Mouse (Mus musculus) intestine, embryonic 15.5 days (tissue): ENCODE results near the gene Vps45. TPM values are rescaled to one million over a fixed set of nuclear protein-coding genes. Genes with fewer than 3 reads are reported as not detected.

Source experiments
- ATAC-seq: fragments of 200-750 bp; cut with Nextera tagmentation; 2 replicates; pipeline ENCODE4 v1.8.0; 2017; ENCODE audit warnings: moderate TSS enrichment, moderate library complexity
- H3K27ac ChIP-seq: fragments of 300-500 bp; sonication (generic); 2 replicates; pipeline ENCODE4 v1.5.1; 2015; ENCODE audit warnings: mild to moderate bottlenecking, inconsistent platforms
- H3K27me3 ChIP-seq: fragments of 300-500 bp; sonication (generic); replicated peaks from 2 replicates; pipeline ENCODE4 v1.6.1; 2015; ENCODE audit warnings: inconsistent platforms
- H3K36me3 ChIP-seq: fragments of 300-500 bp; sonication (generic); 2 replicates; pipeline ENCODE4 v1.6.1; 2015; ENCODE audit warnings: inconsistent platforms
- H3K4me1 ChIP-seq: fragments of 300-500 bp; sonication (generic); replicated peaks from 2 replicates; pipeline ENCODE4 v1.6.1; 2015; ENCODE audit warnings: inconsistent platforms
- H3K4me2 ChIP-seq: fragments of 300-500 bp; sonication (generic); replicated peaks from 2 replicates; pipeline ENCODE4 v1.6.1; 2015; ENCODE audit warnings: mild to moderate bottlenecking, inconsistent platforms
- H3K4me3 ChIP-seq: fragments of 300-500 bp; sonication (generic); replicated peaks from 2 replicates; pipeline ENCODE4 v1.5.1; 2015; ENCODE audit warnings: inconsistent platforms
- H3K9ac ChIP-seq: fragments of 300-500 bp; sonication (generic); 2 replicates; pipeline ENCODE4 v1.6.1; 2015; ENCODE audit warnings: inconsistent platforms
- H3K9me3 ChIP-seq: fragments of 300-500 bp; sonication (generic); 2 replicates; pipeline ENCODE4 v1.6.1; 2016; ENCODE audit warnings: inconsistent platforms
- WGBS: fragments of 180-500 bp; shearing (Covaris S2); methylation state at CpG from one replicate; pipeline ENCODE4 v1.1.7; 2015; 5-methylcytosine and 5-hydroxymethylcytosine counted together
- polyA plus RNA-seq: library from polyadenylated mRNA; unstranded; fragments of >200 nt; fragmentation: Nextera tagmentation; extraction: Ambion mirVana; gene quantifications from 2 replicates; pipeline ENCODE4 v1.2.1, GENCODE M21; 2015

Gene Vps45
- 28.4 and 32.4 TPM in 2 replicates for polyA plus RNA-seq

GRCm38 (mm10) chr3:96058231-96058896 is at the start of gene Vps45:
Gene Vps45 (minus strand): TSS chr3:96058466.
- peak within 1 kb of the TSS; percentile 63 for H3K4me3 ChIP-seq
- peak within 1 kb of the TSS; percentile 82 for H3K4me2 ChIP-seq
- H3K4me1 ChIP-seq = 0 out of 2 replicates have a peak, but pooled peaks cover 6% of the 10 kb centered on the region
- H3K27me3 ChIP-seq = no peaks in the 10 kb centered on the region
- WGBS = 2% methylated on average over 18 of the region's 18 CpGs
- H3K36me3 ChIP-seq = no peaks in the 10 kb centered on the region
- H3K9me3 ChIP-seq = no peaks in the 10 kb centered on the region
- peak; percentile 87 for ATAC-seq
- peak within 1 kb of the TSS; percentile 67 for H3K9ac ChIP-seq
- peak within 1 kb of the TSS; percentile 81 for H3K27ac ChIP-seq

GRCm38 (mm10) chr3:96106151-96106550 is 47.9 kb upstream of the Vps45 start:
- H3K36me3 ChIP-seq = no peaks in the 10 kb centered on the region
- H3K9ac ChIP-seq = no peak overlapping the region
- H3K4me3 ChIP-seq = no peak overlapping the region
- no peaks in the 10 kb centered on the region for H3K27me3 ChIP-seq
- H3K9me3 ChIP-seq = no peaks in the 10 kb centered on the region
- 77% methylated on average over 4 of the region's 4 CpGs for WGBS
- no peak overlapping the region for H3K4me2 ChIP-seq
- peaks cover 12% of the 10 kb centered on the region for H3K4me1 ChIP-seq
- ATAC-seq = no peak
- H3K27ac ChIP-seq = no peak overlapping the region

- Histone ChIP-seq H3K9me3 (no peaks in the 10 kb centered on the region), H3K4me2 (peak overlapping the region; percentile 73), H3K27me3 (no peaks in the 10 kb centered on the region), H3K4me3 (peak overlapping the region; percentile 90), H3K27ac (peak overlapping the region; percentile 96), H3K9ac (peak overlapping the region; percentile 89), H3K36me3 (no peaks in the 10 kb centered on the region), H3K4me1 (peaks cover 12% of the 10 kb centered on the region)
- ATAC-seq = peak; percentile 40; the same call in 1 of the 2 replicates
- WGBS = 8% methylated on average over 10 of the region's 10 CpGs
Measured at GRCm38 (mm10) chr3:96105232-96105747, 47.0 kb upstream of the Vps45 start.

GRCm38 (mm10) chr3:96104261-96105065 is 46.2 kb upstream of the Vps45 start, which contains the start of gene Otud7b:
Gene Otud7b (plus strand): TSS chr3:96104527.
- Histone ChIP-seq H3K27ac (peak within 1 kb of the TSS; percentile 96), H3K4me2 (peak within 1 kb of the TSS; percentile 73), H3K4me1 (peaks cover 12% of the 10 kb centered on the region), H3K36me3 (no peaks in the 10 kb centered on the region), H3K27me3 (no peaks in the 10 kb centered on the region), H3K9me3 (no peaks in the 10 kb centered on the region), H3K4me3 (peak within 1 kb of the TSS; percentile 90), H3K9ac (peak within 1 kb of the TSS; percentile 89)
- ATAC-seq = peak; percentile 94
- WGBS = under 1% methylated on average over 75 of the region's 84 CpGs

GRCm38 (mm10) chr3:96103901-96104260 is 45.6 kb upstream of the Vps45 start:
- Histone ChIP-seq H3K9me3 (no peaks in the 10 kb centered on the region), H3K36me3 (no peaks in the 10 kb centered on the region), H3K27ac (peak overlapping the region; percentile 69), H3K9ac (peak overlapping the region; percentile 89), H3K4me3 (peak overlapping the region; percentile 90), H3K4me1 (peaks cover 13% of the 10 kb centered on the region), H3K27me3 (no peaks in the 10 kb centered on the region), H3K4me2 (peak overlapping the region; percentile 73)
- 2% methylated on average over 8 of the region's 8 CpGs for WGBS
- peak; percentile 26; the same call in 1 of the 2 replicates for ATAC-seq

- H3K9me3 ChIP-seq = no peaks in the 10 kb centered on the region
- H3K4me1 ChIP-seq = peaks cover 18% of the 10 kb centered on the region
- peak overlapping the region; percentile 56 for H3K4me2 ChIP-seq
- H3K27me3 ChIP-seq = no peaks in the 10 kb centered on the region
- H3K36me3 ChIP-seq = no peaks in the 10 kb centered on the region
- peak overlapping the region; percentile 19; the same call in 1 of the 2 replicates for H3K4me3 ChIP-seq
- peak overlapping the region; percentile 34; the same call in 1 of the 2 replicates for H3K9ac ChIP-seq
- ATAC-seq = 0 out of 2 replicates have a peak, but pooled peaks have one; percentile 7
- 21% methylated on average over 14 of the region's 14 CpGs for WGBS
- peak overlapping the region; percentile 44; the same call in 1 of the 2 replicates for H3K27ac ChIP-seq
Measured at GRCm38 (mm10) chr3:96102100-96102872, 44.0 kb upstream of the Vps45 start.

- no peak overlapping the region for H3K27ac ChIP-seq
- H3K4me2 ChIP-seq = no peak overlapping the region
- no peak overlapping the region for H3K9ac ChIP-seq
- 36% methylated on average over 7 of the region's 7 CpGs for WGBS
- H3K36me3 ChIP-seq = no peaks in the 10 kb centered on the region
- no peak overlapping the region for H3K4me3 ChIP-seq
- no peaks in the 10 kb centered on the region for H3K9me3 ChIP-seq
- peak; percentile 24 for ATAC-seq
- H3K4me1 ChIP-seq = peaks cover 13% of the 10 kb centered on the region; the same call in 1 of the 2 replicates
- H3K27me3 ChIP-seq = no peaks in the 10 kb centered on the region
Measured at GRCm38 (mm10) chr3:96098616-96099267, 40.5 kb upstream of the Vps45 start.

- ATAC-seq = no peak
- H3K27me3 ChIP-seq = no peaks in the 10 kb centered on the region
- 62% methylated on average over 4 of the region's 4 CpGs for WGBS
- H3K36me3 ChIP-seq = no peaks in the 10 kb centered on the region
- no peak overlapping the region for H3K27ac ChIP-seq
- H3K4me3 ChIP-seq = no peak overlapping the region
- H3K9me3 ChIP-seq = no peaks in the 10 kb centered on the region
- no peak overlapping the region for H3K4me2 ChIP-seq
- H3K4me1 ChIP-seq = peaks cover 13% of the 10 kb centered on the region; the same call in 1 of the 2 replicates
- H3K9ac ChIP-seq = no peak overlapping the region
Measured at GRCm38 (mm10) chr3:96098168-96098567, 39.9 kb upstream of the Vps45 start.

GRCm38 (mm10) chr3:96094203-96094602 is 35.9 kb upstream of the Vps45 start:
- Histone ChIP-seq H3K27ac (no peak overlapping the region), H3K4me2 (peak overlapping the region; percentile 40), H3K9me3 (no peaks in the 10 kb centered on the region), H3K9ac (no peak overlapping the region), H3K36me3 (no peaks in the 10 kb centered on the region), H3K4me3 (no peak overlapping the region), H3K4me1 (0 out of 2 replicates have a peak, but pooled peaks cover 6% of the 10 kb centered on the region), H3K27me3 (no peaks in the 10 kb centered on the region)
- WGBS = 51% methylated on average over 13 of the region's 13 CpGs
- ATAC-seq = peak; percentile 92

GRCm38 (mm10) chr3:96093509-96093908 is 35.2 kb upstream of the Vps45 start:
- no peaks in the 10 kb centered on the region for H3K9me3 ChIP-seq
- peak overlapping the region; percentile 40 for H3K4me2 ChIP-seq
- peak; percentile 67 for ATAC-seq
- no peak overlapping the region for H3K27ac ChIP-seq
- H3K36me3 ChIP-seq = no peaks in the 10 kb centered on the region
- H3K4me1 ChIP-seq = 0 out of 2 replicates have a peak, but pooled peaks cover 2% of the 10 kb centered on the region
- WGBS = 64% methylated on average over 13 of the region's 13 CpGs
- no peak overlapping the region for H3K9ac ChIP-seq
- H3K27me3 ChIP-seq = no peaks in the 10 kb centered on the region
- H3K4me3 ChIP-seq = no peak overlapping the region

- Histone ChIP-seq H3K4me3 (no peak overlapping the region), H3K4me2 (no peak overlapping the region), H3K27ac (no peak overlapping the region), H3K9me3 (no peaks in the 10 kb centered on the region), H3K9ac (no peak overlapping the region), H3K36me3 (no peaks in the 10 kb centered on the region), H3K4me1 (no peaks in the 10 kb centered on the region), H3K27me3 (no peaks in the 10 kb centered on the region)
- ATAC-seq = no peak
- WGBS = 72% methylated on average over 6 of the region's 6 CpGs
Measured at GRCm38 (mm10) chr3:96091966-96092365, 33.7 kb upstream of the Vps45 start.
